Mouse (Mus musculus): ENCODE measurements around the gene Galnt13.
"Not testable (repeated sequence)": the region's sequence is repeated elsewhere in the genome, so short reads cannot be mapped to it uniquely, and the experiment has no call there.

Galnt13 gene

DNA sequence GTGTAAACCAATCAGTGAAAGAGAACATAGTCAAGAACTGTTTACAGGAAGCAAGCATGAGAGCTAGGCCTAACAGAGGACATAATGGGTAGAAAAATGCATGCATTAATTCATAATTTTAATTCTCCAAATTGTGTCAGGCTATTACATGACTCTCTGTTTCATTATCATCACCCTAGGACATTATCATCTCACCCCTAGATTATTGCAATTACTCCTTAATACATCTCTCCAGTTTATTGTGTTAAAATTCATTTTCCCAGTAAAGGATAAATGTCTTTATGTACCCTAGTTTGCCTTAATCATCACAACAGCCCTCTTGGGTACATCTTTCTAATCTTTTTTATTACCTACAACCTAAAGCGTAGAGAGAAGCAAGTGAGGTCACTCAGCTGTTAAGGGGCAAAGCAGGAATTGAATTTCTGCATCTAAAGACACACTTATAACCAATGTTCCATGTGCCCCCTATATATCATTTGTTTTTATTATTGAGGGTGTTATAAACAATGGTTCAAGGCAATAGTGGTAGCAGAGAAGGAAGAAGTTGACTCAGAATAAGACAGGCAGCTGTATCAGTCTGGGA lies 479.1 kb downstream of the Galnt13 start:
- DNase-seq (ENCODE audit: low read depth, low spot score), result no peak

DNA sequence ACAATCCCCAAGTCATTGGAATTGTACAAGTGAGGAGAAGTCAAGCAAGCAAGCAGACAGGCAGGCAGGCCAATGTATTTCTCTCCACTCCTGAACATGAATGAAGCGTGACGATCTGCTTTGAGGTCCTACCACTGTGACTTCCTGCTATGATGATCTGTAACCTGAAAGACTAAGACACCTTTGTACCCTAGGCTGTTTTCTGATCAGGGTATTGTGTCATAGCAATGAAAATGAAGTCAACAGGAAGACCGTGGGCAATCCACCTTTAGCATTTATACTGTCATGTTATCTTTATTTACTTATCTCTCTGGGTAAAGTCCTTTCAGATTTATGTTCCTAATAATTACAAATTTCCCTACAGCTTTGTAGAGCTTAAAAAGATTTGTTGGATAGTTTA lies 500.3 kb downstream of the Galnt13 start:
- no peak for DNase-seq (ENCODE audit: low read depth, low spot score)

DNA sequence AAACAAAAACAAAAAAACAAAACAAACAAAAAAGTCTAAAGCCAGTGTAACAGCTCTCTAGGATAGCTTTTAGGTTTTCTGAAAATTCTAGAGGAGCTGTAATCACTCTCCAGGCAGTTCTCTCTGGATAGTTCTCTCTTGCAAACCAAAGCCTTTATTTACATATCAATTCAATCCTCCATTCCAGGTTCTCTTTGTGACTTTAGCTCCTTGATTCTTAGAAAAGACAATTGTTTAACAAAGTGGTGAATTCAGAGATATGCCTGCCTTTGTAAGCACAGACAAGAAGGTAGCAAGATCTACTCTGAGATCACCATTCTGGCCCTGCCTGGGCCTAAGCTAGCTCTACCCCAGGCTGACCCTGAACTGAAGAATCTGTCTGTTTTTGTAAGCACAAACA lies 501.2 kb downstream of the Galnt13 start:
- DNase-seq (ENCODE audit: low read depth, low spot score), result no peak

GRCm38 (mm10) chr2:54938075-54938474 lies 502.0 kb downstream of the Galnt13 start:
- DNase-seq (ENCODE audit: low read depth, low spot score), result peak; percentile 2

DNA sequence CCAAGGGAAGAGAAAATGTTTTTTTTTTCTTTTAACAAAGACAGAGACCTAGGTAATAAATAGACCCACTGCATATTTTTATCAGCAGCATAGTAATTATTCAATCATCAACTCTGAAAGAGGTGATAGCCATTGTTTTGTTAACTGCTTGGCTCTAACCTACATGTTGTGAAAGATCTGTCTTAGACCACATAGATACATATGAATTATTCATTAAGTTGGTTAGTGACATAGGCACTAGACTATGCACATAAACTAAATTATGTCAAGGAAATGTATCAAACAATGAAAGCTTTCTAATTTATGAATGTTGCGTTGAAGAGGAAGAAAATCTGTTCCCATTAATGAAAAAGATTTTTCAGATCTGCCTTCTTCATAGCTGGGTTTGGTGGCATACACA lies 507.3 kb downstream of the Galnt13 start:
- DNase-seq (ENCODE audit: low read depth, low spot score), result no peak

DNA sequence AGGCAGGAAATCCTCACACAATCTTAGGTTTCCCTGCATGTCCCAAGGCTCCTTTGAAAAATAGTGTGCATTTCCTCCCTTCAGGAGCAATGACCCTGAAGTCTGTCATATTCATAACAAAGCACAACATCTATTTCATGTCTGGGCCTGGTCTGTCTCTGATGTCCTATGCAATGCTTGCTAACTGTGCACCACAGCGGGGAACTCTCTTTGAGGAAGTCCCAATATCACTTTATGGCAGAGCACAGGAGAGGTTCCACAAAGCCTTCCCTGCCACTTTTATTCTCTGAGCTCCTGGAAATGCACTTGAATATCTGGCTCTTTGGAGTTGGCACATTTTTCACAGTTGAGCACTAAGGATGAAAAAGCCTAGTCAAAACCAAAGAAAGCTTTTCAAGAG lies 547.7 kb downstream of the Galnt13 start:
- DNase-seq (ENCODE audit: low read depth, low spot score), result peak; percentile 17

- not testable (repeated sequence) for DNase-seq (ENCODE audit: low read depth, low spot score)
Observed at GRCm38 (mm10) chr2:55022539-55022938, 586.4 kb downstream of the Galnt13 start.

GRCm38 (mm10) chr2:55034610-55035009 lies 598.5 kb downstream of the Galnt13 start:
- peak; percentile 24 for DNase-seq (ENCODE audit: low read depth, low spot score)

GRCm38 (mm10) chr2:55065469-55066315 lies 629.6 kb downstream of the Galnt13 start:
- no peak for DNase-seq (ENCODE audit: low read depth, low spot score)

- no peak for DNase-seq (ENCODE audit: low read depth, low spot score)
Observed at GRCm38 (mm10) chr2:55085580-55085979, 649.5 kb downstream of the Galnt13 start.

- DNase-seq (ENCODE audit: low read depth, low spot score), result peak; percentile 62
Observed at GRCm38 (mm10) chr2:55088034-55088433, 651.9 kb downstream of the Galnt13 start.

GRCm38 (mm10) chr2:55090332-55090731 lies 654.2 kb downstream of the Galnt13 start:
- peak; percentile 67 for DNase-seq (ENCODE audit: low read depth, low spot score)

- DNase-seq (ENCODE audit: low read depth, low spot score), result peak; percentile 55
Observed at GRCm38 (mm10) chr2:55091495-55091894, 655.4 kb downstream of the Galnt13 start.

DNA sequence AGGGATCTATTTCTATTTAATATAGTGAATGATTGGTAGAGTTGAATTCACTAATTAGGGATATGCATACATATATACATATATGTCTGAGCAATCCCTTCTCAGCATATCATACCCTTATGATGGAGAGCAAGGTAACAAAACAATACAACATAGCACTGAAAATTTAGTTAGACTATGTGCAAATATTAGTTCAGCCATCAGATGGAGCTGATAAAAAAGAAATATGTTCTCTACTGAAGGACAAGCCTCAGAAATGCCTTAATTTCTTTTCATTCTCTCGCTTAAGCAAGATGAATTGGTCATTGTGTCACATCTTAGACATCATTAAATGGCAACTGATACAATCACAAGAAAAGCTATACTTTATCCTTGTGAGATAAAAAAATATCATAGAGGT lies 663.0 kb downstream of the Galnt13 start:
- DNase-seq (ENCODE audit: low read depth, low spot score), result no peak

- peak; percentile 13 for DNase-seq (ENCODE audit: low read depth, low spot score)
Observed at GRCm38 (mm10) chr2:55101279-55101678, 665.2 kb downstream of the Galnt13 start.

DNA sequence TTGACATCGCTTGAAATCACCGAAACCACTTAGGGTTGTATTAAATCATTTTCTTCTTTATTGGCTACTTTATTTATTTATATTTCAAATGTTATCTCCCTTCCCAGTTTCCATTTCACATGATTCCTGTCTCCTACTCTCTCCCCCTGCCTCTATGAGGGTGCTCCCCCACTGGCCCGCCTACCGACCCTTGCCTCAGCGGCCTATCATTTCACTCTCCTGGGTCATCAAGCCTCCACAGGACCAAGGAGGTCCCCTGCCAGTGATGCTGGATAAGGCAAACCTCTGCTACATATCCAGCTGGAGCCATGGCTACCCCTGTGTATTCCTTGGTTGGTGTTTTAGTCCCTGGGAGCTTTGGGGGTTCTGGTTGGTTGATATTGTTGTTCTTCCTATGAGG lies 667.4 kb downstream of the Galnt13 start:
- no peak for DNase-seq (ENCODE audit: low read depth, low spot score)

GRCm38 (mm10) chr2:55107828-55108227 lies 671.7 kb downstream of the Galnt13 start:
- no peak for DNase-seq (ENCODE audit: low read depth, low spot score)

- no peak for DNase-seq (ENCODE audit: low read depth, low spot score)
Observed at GRCm38 (mm10) chr2:55153089-55153488, 717.0 kb downstream of the Galnt13 start.

DNA sequence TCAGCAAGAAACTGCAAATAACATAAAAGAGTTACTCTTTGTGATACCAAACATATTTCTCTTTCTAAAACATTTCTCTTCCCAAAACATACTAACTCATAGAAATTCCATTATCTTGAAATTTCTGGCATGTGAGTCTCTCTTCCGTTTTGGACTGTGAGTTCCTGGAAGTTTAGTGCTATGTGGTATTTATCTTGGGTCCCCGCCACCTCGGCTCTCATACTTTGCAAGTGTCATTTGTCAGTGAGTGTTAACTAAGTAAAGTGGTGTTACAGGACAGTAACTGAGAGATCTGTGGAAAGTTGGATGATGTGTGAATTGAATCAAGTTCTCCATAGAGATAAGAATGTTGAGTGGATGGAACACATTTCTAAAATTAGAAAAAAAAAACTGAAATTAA lies 728.7 kb downstream of the Galnt13 start:
- no peak for DNase-seq (ENCODE audit: low read depth, low spot score)

All from brain, adult 2 months (tissue).